Mouse (Mus musculus) brain, embryonic 14.5 days (tissue): ENCODE results near the gene Wrap53. TPM values are rescaled to one million over a fixed set of nuclear protein-coding genes. Genes with fewer than 3 reads are reported as not detected.

Source experiments
- DNase-seq: peaks from one replicate; pipeline ENCODE4 v3.0.0-alpha.2; 2011; ENCODE audit warnings: low read depth
- CTCF ChIP-seq: fragments of 200-500 bp; IDR thresholded peaks from 2 replicates; pipeline ENCODE4 v1.5.1; 2012; ENCODE audit warnings: inconsistent platforms, mild to moderate bottlenecking, moderate library complexity, borderline replicate concordance; ENCODE audit not compliant: insufficient read depth, insufficient read length; ENCODE audit errors: extremely low read depth
- POLR2A ChIP-seq: fragments of 200-500 bp; IDR thresholded peaks from 2 replicates; pipeline ENCODE4 v1.6.1; 2012; ENCODE audit warnings: mild to moderate bottlenecking, inconsistent platforms, borderline replicate concordance; ENCODE audit not compliant: poor library complexity, insufficient read depth, insufficient read length, severe bottlenecking; ENCODE audit errors: extremely low read depth
- polyA plus RNA-seq: library from polyadenylated mRNA; depleted of rRNA; stranded (reverse); fragments of >200 nt; gene quantifications from 2 replicates; pipeline ENCODE4 v1.2.3, GENCODE M21; 2012

Gene Wrap53
- polyA plus RNA-seq, 1 experiment: 20.9 TPM

GRCm38 (mm10) chr11:69613553-69614256, 33.6 kb upstream of the Wrap53 start:
- DNase-seq: peak; percentile 85
- TF ChIP-seq CTCF: peak; percentile 88
- no peak for TF ChIP-seq POLR2A

DNA sequence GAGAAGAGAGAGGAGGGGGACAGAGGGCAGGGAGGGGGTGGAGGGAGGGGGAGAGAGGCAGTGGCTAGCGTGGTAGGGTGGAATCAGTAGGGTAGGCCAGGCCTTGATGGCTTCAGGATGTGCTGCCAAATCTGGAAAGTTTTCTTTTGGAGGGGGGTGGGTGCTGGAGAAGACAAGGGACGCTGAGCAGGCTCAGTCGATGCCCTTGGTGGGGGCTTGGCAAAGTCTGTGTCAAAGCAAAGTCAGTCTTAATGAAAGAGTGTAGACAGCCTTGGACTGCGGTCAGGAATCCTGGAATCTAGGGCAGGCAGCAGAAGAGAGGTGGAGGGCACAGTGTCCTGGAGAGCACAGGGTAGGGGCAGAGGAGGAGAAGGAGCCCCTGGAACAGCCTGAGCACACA, 30.8 kb upstream of the Wrap53 start:
- DNase-seq: no peak
- TF ChIP-seq POLR2A (no peak), CTCF (no peak)

- TF ChIP-seq CTCF: no peak
- no peak for DNase-seq
These were observed 29.4 kb upstream of the Wrap53 start for GRCm38 (mm10) chr11:69609416-69609815.

DNA sequence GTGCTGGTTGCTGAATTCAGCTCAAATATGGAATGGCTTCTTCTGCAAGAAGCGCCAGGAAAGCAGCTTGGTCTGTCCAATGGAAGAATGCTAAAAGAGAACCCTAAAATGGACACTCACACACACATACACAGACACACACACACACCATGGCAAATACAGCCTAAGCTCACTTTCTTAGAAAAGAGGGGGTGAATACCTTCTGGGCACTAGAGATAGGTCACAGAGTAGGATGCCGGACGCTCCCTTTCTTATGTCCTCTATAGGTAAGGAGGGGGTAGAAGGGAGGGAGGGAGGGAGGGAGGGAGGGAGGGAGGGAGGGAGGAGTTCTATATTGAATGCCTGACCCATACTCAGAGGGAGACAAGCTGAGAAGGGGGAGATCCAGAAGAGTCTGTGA, 28.5 kb upstream of the Wrap53 start:
- no peak for DNase-seq
- TF ChIP-seq POLR2A (no peak), CTCF (no peak)

GRCm38 (mm10) chr11:69606832-69607231, 26.8 kb upstream of the Wrap53 start:
- no peak for DNase-seq
- TF ChIP-seq CTCF (no peak), POLR2A (no peak)

DNA sequence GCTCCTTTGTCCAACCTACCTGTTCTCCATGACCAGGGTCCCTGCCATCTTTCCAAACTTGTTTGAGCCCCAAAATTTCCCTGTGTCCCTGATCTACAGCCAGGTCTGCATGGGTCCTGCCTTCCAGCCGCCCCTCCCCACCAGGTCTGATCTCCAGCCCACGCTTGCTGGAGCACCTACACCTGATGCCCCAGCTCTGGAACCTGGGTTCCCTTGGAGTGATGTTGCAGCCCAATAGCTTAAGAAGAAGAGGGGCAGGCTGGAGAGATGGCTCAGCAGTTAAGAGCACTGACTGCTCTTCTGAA, 26.4 kb upstream of the Wrap53 start:
- DNase-seq: no peak
- no peak for TF ChIP-seq CTCF
- no peak for TF ChIP-seq POLR2A

- no peak for TF ChIP-seq CTCF
- TF ChIP-seq POLR2A: peak; percentile 99; the same call in 1 of the 2 replicates
- DNase-seq: peak; percentile 97
These were observed 25.9 kb upstream of the Wrap53 start, which contains the start of gene Atp1b2 for GRCm38 (mm10) chr11:69605726-69606490. Gene Atp1b2 (minus strand): TSS chr11:69605942.

DNA sequence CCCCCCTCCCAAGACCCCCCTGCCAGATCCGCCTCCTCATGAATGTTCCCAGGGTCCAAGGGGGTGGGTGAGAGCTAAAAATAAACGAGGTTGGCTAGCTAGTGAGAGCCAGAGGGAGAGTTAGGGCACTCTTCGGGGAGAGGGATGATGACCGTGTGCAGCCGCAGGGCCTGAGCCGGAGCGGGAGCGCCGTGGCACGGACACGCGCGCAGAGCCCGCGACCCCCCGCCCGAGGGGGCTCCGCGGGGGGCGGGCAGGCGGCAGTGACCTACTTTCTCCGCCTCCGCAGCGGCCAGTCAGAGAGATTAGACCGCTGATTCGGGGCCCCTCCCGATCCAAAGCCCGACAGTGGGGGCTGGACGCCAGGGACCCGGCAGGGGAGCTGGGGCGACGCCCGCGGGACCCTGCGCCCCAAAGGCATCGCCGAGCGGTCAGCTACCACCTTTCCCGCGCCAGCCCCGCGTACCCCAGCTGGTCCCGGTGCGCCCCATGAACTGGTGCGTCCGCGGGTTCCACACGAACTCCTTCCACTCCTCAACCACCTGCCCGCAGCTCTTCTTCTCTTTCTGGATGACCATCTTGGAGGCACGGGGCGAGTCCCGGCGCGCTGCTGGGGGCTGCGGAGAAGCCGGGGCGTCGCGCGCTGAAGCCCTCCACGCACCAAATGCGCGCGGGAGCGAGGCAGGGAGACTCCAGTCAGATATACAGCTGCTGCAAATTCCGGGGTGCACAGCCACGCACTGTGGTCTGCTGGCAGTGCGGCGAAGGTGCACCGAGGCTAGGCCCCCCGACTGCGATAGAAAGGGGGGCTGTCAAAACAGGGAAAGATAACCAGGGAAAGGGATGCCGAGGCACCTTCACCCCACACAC, 25.0 kb upstream of the Wrap53 start:
- no peak for TF ChIP-seq POLR2A
- TF ChIP-seq CTCF: no peak

GRCm38 (mm10) chr11:69604347-69604746, 24.3 kb upstream of the Wrap53 start:
- no peak for DNase-seq
- TF ChIP-seq POLR2A (no peak), CTCF (no peak)

More for the DNA sequence above, 25.0 kb upstream of the Wrap53 start:
- DNase-seq: peak; percentile 61

GRCm38 (mm10) chr11:69603516-69603915, 23.5 kb upstream of the Wrap53 start:
- DNase-seq: no peak
- TF ChIP-seq POLR2A (no peak), CTCF (no peak)

DNA sequence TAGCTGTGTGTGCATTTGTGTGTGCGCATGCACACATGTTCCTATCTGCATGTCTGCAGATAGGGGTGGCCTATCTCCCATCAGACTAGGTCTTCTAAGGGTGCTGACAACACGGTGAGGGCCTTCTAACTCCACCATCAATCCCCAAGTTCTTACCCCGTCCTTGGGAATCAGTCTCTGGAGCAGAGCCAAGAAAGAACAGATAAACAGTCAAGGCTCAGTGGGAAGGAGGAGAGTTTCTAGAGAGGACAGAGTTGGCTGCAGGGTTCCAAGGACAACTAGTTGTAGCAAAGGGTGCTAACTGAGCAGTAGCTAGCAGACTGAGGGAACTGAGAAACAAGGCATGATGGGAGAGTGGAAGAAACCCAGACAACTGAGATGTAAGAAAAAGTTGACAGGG, 21.7 kb upstream of the Wrap53 start:
- no peak for DNase-seq
- TF ChIP-seq POLR2A (no peak), CTCF (no peak)

GRCm38 (mm10) chr11:69600098-69600497, 20.0 kb upstream of the Wrap53 start:
- peak; percentile 85 for DNase-seq
- no peak for TF ChIP-seq CTCF
- no peak for TF ChIP-seq POLR2A

DNA sequence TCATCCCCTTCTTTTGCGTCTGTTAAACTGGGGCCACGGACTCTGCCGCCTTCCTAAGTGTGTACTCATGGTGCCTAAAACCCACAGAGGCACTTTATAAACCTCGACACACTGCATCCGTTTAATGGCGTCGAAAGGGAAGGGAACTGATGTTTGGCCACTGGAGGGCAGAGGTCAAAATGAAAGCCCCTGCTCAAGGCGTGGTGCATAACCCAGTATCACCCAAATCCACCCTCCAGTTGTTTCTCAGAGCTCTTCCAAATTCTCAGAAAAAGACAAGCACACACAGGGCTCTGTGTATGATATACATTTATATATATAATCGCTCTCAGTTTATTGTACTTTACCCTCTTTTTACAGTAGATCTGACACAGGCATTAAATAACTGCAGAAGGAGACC, 19.4 kb upstream of the Wrap53 start:
- TF ChIP-seq CTCF: no peak
- no peak for TF ChIP-seq POLR2A
- no peak for DNase-seq

- TF ChIP-seq CTCF (no peak), POLR2A (no peak)
- no peak for DNase-seq
These were observed 14.8 kb upstream of the Wrap53 start for GRCm38 (mm10) chr11:69594853-69595252.

- no peak for DNase-seq
- TF ChIP-seq CTCF (no peak), POLR2A (no peak)
These were observed 12.7 kb upstream of the Wrap53 start for GRCm38 (mm10) chr11:69592799-69593198.
